8 mouse cellular contexts compared by ENCODE assay signal in genomic region chr2:167219154-167219775, GRCm38 (mm10). TPM values are rescaled to one million over a fixed set of nuclear protein-coding genes. Genes with fewer than 3 reads are reported as not detected.
DNase-seq lines count a peak whose midpoint lies in the region; ATAC-seq lines count a peak whose summit lies in the region.

No protein-coding gene starts in this region.

- no peaks in the 10 kb centered on the region for H3K27me3 ChIP-seq in intestine, embryonic 15.5 days (replicated peaks)
- H3K27me3 ChIP-seq in midbrain, embryonic 13.5 days, result no peaks in the 10 kb centered on the region

- no peak overlapping the region for H3K4me2 ChIP-seq in intestine, embryonic 15.5 days (replicated peaks)
- no peak overlapping the region for H3K4me2 ChIP-seq in midbrain, embryonic 13.5 days (replicated peaks)

- H3K4me3 ChIP-seq in intestine, embryonic 15.5 days (replicated peaks), result no peak overlapping the region
- no peak overlapping the region for H3K4me3 ChIP-seq in midbrain, embryonic 13.5 days (replicated peaks)

- ATAC-seq in intestine, embryonic 15.5 days, result peak; percentile 82
- peak; percentile 91 for ATAC-seq in midbrain, embryonic 13.5 days
- ATAC-seq in activated CD4-positive, CD25-positive, alpha-beta regulatory T cell, adult 4 months, result no peak

- WGBS in intestine, embryonic 15.5 days, result 40% methylated on average over 8 of the region's 8 CpGs
- WGBS in midbrain, embryonic 13.5 days, result 46% methylated on average over 8 of the region's 8 CpGs

- intact Hi-C loops in left cerebral cortex, postnatal 10 days (cut with DNase I), result loop anchor here (2.0 kb wide), 1 partner anchor 146 kb away; no protein-coding TSS in a partner anchor

- H3K27ac ChIP-seq in intestine, embryonic 15.5 days, result no peak overlapping the region
- no peak overlapping the region for H3K27ac ChIP-seq in midbrain, embryonic 13.5 days

- no peaks in the 10 kb centered on the region for H3K36me3 ChIP-seq in intestine, embryonic 15.5 days
- no peaks in the 10 kb centered on the region for H3K36me3 ChIP-seq in midbrain, embryonic 13.5 days

- no peaks in the 10 kb centered on the region for H3K4me1 ChIP-seq in intestine, embryonic 15.5 days (replicated peaks)
- peaks cover 2% of the 10 kb centered on the region; the same call in 1 of the 2 replicates for H3K4me1 ChIP-seq in midbrain, embryonic 13.5 days (replicated peaks)

- no peaks in the 10 kb centered on the region for H3K9me3 ChIP-seq in intestine, embryonic 15.5 days
- H3K9me3 ChIP-seq in midbrain, embryonic 13.5 days, result no peaks in the 10 kb centered on the region

- H3K9ac ChIP-seq in intestine, embryonic 15.5 days, result no peak overlapping the region
- H3K9ac ChIP-seq in midbrain, embryonic 13.5 days (replicated peaks), result no peak overlapping the region

- peak; percentile 88 for DNase-seq in adipocyte (ENCODE audit: low spot score)
- peak; percentile 88 to 93 for DNase-seq in cerebellum, postnatal 25 days
- DNase-seq in gastrocnemius, adult 18-20 months (ENCODE audit: low spot score), result peak; percentile 85
- peak; percentile 88 to 92 for DNase-seq in left cerebral cortex, postnatal 10 days (ENCODE audit: extremely low spot score in 1 of 2, low spot score in 2 of 2)
- DNase-seq in spleen, adult 12 weeks (ENCODE audit: low spot score), result peak; percentile 43

RNA-seq across cellular contexts. Expression of gene Ptgis, which starts 21.1 kb away (rescaled TPM):
- 1 to 10 TPM; 1.3 to 1.8 TPM for total RNA-seq in gastrocnemius, adult 18-20 months (2021)
- polyA plus RNA-seq in intestine, embryonic 15.5 days (2015; fragmentation: Nextera tagmentation; extraction: Ambion mirVana), result 12.0 and 13.4 TPM in 2 replicates
- total RNA-seq in left cerebral cortex, postnatal 10 days (2021), result 1 to 10 TPM; 3.0 TPM
- polyA plus RNA-seq in midbrain, embryonic 13.5 days (2015; fragmentation: Nextera tagmentation; extraction: Ambion mirVana), result 4.0 and 4.5 TPM in 2 replicates
- under 1 TPM in 1 of 2 experiments, not detected in 1; 0.17 TPM for polyA plus RNA-seq in activated CD4-positive, CD25-positive, alpha-beta regulatory T cell, adult 4 months (2017; shearing (Covaris generic))

RNA-seq across cellular contexts. Expression of gene Kcnb1, which starts 29.3 kb away (rescaled TPM):
- 10 to 100 TPM; 22.2 to 25.8 TPM for total RNA-seq in gastrocnemius, adult 18-20 months (2021)
- 1.1 and 1.7 TPM in 2 replicates for polyA plus RNA-seq in intestine, embryonic 15.5 days (2015; fragmentation: Nextera tagmentation; extraction: Ambion mirVana)
- total RNA-seq in left cerebral cortex, postnatal 10 days (2021), result 10 to 100 TPM; 95.0 to 95.2 TPM
- 2.1 and 2.3 TPM in 2 replicates for polyA plus RNA-seq in midbrain, embryonic 13.5 days (2015; fragmentation: Nextera tagmentation; extraction: Ambion mirVana)
- polyA plus RNA-seq in activated CD4-positive, CD25-positive, alpha-beta regulatory T cell, adult 4 months (2017; shearing (Covaris generic)), result under 1 TPM; 0.61 to 0.96 TPM
